Mouse (Mus musculus): ENCODE data around the gene Nhlrc1. TPM values are rescaled to one million over a fixed set of nuclear protein-coding genes. Genes with fewer than 3 reads are reported as not detected.

The Nhlrc1 gene
- total and polyA plus RNA-seq, 2 experiments from 2014 or later, result 5.2 to 7.1 TPM

DNA sequence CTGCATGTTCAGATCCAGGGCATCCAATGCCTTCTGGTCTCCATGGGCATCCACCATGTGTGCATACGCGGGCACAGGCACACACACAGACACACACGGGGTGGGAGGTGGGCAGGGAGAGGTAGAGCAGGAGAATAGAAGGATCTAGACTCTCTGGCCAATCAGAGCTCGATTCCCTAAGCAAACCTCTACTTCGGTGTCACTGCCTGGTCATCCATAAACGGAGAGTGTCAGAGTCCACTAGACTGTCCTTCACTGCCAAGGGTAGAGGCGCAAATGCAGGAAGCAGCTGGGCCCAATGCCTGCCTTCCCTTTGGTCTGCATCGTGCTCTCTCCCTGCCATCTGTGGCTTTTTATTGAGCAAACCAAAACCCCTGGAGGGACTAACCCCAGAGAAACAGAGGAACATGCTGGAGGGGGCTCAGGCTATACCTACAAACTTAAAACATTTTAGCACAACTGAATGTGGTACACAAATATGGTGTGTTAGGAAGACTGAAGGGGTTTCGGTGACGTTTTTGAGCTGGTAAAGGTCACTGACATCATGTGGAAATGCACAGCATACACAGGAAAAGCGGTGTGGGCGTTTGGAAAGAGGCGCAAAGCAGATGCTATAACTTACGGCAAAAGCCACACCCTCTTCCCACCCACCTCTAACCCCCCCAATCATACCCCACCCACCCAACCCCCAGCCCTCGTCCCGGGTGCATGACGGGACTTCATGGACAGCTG is 15.9 kb upstream of the Nhlrc1 start:
- Histone ChIP-seq H3K9ac (replicated peaks; ENCODE audit: low read depth, low read length) (no peak overlapping the region), H3K4me3 (ENCODE audit: low read depth, low read length) (no peak overlapping the region), H3K36me3 (replicated peaks; ENCODE audit: control insufficient read depth, insufficient read depth, low read length) (no peaks in the 10 kb centered on the region), H3K27ac (ENCODE audit: low read depth) (no peak overlapping the region), H3K9me3 (replicated peaks; ENCODE audit: control insufficient read depth, low read length) (no peaks in the 10 kb centered on the region), H3K27me3 (ENCODE audit: control insufficient read depth, insufficient read depth, low read length) (no peaks in the 10 kb centered on the region), H3K4me1 (ENCODE audit: control insufficient read depth, insufficient read depth) (no peaks in the 10 kb centered on the region), H3K4me2 (ENCODE audit: low read depth, low read length) (no peak overlapping the region)
- ATAC-seq (ENCODE audit: insufficient read depth, low read depth) (no peak), DNase-seq (ENCODE audit: low spot score) (no peak)
- TF ChIP-seq EP300 (IDR thresholded peaks at IDR 0.05; ENCODE audit: low read depth), result no peak
- TF ChIP-seq CTCF (IDR thresholded peaks at IDR 0.05; ENCODE audit: low read depth), result no peak
- WGBS, result 88% methylated on average over 17 of the region's 17 CpGs

- Histone ChIP-seq H3K9me3 (replicated peaks; ENCODE audit: control insufficient read depth, low read length) (no peaks in the 10 kb centered on the region), H3K4me2 (ENCODE audit: low read depth, low read length) (no peak overlapping the region), H3K36me3 (replicated peaks; ENCODE audit: control insufficient read depth, insufficient read depth, low read length) (no peaks in the 10 kb centered on the region), H3K4me3 (ENCODE audit: low read depth, low read length) (no peak overlapping the region), H3K4me1 (ENCODE audit: control insufficient read depth, insufficient read depth) (no peaks in the 10 kb centered on the region), H3K27ac (ENCODE audit: low read depth) (no peak overlapping the region), H3K27me3 (ENCODE audit: control insufficient read depth, insufficient read depth, low read length) (no peaks in the 10 kb centered on the region), H3K9ac (replicated peaks; ENCODE audit: low read depth, low read length) (no peak overlapping the region)
- 74% methylated on average over 7 of the region's 7 CpGs for WGBS
- DNase-seq (ENCODE audit: low spot score) (no peak), ATAC-seq (ENCODE audit: insufficient read depth, low read depth) (no peak)
- TF ChIP-seq CTCF (IDR thresholded peaks at IDR 0.05; ENCODE audit: low read depth) (no peak), EP300 (IDR thresholded peaks at IDR 0.05; ENCODE audit: low read depth) (no peak)
Observed at GRCm38 (mm10) chr13:47020798-47021197, 6.1 kb upstream of the Nhlrc1 start.

- no peak overlapping the region for H3K9ac ChIP-seq (replicated peaks; ENCODE audit: low read depth, low read length)
- no peak overlapping the region for H3K27ac ChIP-seq (ENCODE audit: low read depth)
- no peaks in the 10 kb centered on the region for H3K4me1 ChIP-seq (ENCODE audit: control insufficient read depth, insufficient read depth)
- H3K4me3 ChIP-seq (ENCODE audit: low read depth, low read length), result no peak overlapping the region
- ATAC-seq (ENCODE audit: insufficient read depth, low read depth), result no peak
- WGBS, result 86% methylated on average over 7 of the region's 7 CpGs
- no peaks in the 10 kb centered on the region for H3K9me3 ChIP-seq (replicated peaks; ENCODE audit: control insufficient read depth, low read length)
- no peaks in the 10 kb centered on the region for H3K27me3 ChIP-seq (ENCODE audit: control insufficient read depth, insufficient read depth, low read length)
- H3K36me3 ChIP-seq (replicated peaks; ENCODE audit: control insufficient read depth, insufficient read depth, low read length), result no peaks in the 10 kb centered on the region
- no peak for TF ChIP-seq CTCF (IDR thresholded peaks at IDR 0.05; ENCODE audit: low read depth)
- no peak for TF ChIP-seq EP300 (IDR thresholded peaks at IDR 0.05; ENCODE audit: low read depth)
- DNase-seq (ENCODE audit: low spot score), result no peak
- H3K4me2 ChIP-seq (ENCODE audit: low read depth, low read length), result no peak overlapping the region
Observed at GRCm38 (mm10) chr13:47019774-47020173, 5.1 kb upstream of the Nhlrc1 start.

GRCm38 (mm10) chr13:47017259-47017658 is 2.6 kb upstream of the Nhlrc1 start:
- Histone ChIP-seq H3K27me3 (ENCODE audit: control insufficient read depth, insufficient read depth, low read length) (no peaks in the 10 kb centered on the region), H3K36me3 (replicated peaks; ENCODE audit: control insufficient read depth, insufficient read depth, low read length) (no peaks in the 10 kb centered on the region), H3K4me3 (ENCODE audit: low read depth, low read length) (no peak overlapping the region), H3K27ac (ENCODE audit: low read depth) (no peak overlapping the region), H3K9me3 (replicated peaks; ENCODE audit: control insufficient read depth, low read length) (no peaks in the 10 kb centered on the region), H3K4me2 (ENCODE audit: low read depth, low read length) (no peak overlapping the region), H3K9ac (replicated peaks; ENCODE audit: low read depth, low read length) (no peak overlapping the region), H3K4me1 (ENCODE audit: control insufficient read depth, insufficient read depth) (peaks cover 5% of the 10 kb centered on the region; the same call in 1 of the 2 replicates)
- DNase-seq (ENCODE audit: low spot score) (peak; percentile 74), ATAC-seq (ENCODE audit: insufficient read depth, low read depth) (peak; percentile 78)
- 21% methylated on average over 5 of the region's 5 CpGs for WGBS
- TF ChIP-seq CTCF (IDR thresholded peaks at IDR 0.05; ENCODE audit: low read depth), result peak; percentile 95
- no peak for TF ChIP-seq EP300 (IDR thresholded peaks at IDR 0.05; ENCODE audit: low read depth)

DNA sequence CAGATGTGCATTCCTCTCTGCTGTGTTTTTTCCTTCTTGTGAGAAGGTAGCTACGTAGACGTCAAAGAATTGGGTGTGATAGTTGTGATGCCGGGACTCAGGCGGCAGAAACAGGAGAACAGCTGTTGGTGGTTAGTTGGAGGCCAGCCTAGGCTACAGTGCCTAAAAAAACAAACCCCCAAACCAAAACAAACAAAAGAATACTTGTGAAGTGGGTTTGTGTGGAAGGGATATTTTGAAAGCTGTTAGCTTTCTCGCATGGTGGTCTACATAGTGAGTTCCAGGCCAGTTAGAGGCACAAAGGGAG is 498 bp upstream of the Nhlrc1 start:
- no peak for DNase-seq (ENCODE audit: low spot score)
- 74% methylated on average over 5 of the region's 5 CpGs for WGBS

DNA sequence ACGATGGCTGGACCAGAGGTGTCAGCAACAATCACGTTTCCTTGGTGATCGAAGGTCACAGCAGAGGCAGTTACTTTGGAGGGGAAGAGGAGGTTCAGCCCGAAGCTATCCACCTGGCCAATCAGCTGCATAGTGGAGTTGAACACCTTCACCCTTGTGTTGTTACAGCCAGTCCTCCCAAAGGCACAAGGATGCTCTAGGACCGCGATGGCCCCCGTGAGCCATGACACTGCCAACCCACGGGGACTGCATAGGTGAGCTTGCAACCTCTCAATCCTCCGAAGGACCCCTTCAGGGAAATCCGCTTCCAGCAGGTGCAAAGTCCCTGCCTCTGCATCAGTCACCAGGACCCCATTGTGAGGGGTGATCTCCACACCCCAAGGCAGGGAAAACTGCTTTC is 910 bp downstream of the Nhlrc1 start:
- H3K36me3 ChIP-seq (replicated peaks; ENCODE audit: control insufficient read depth, insufficient read depth, low read length), result no peaks in the 10 kb centered on the region
- no peak overlapping the region for H3K9ac ChIP-seq (replicated peaks; ENCODE audit: low read depth, low read length)
- peak overlapping the region; percentile 95 for H3K4me2 ChIP-seq (ENCODE audit: low read depth, low read length)
- peaks cover 5% of the 10 kb centered on the region; the same call in 1 of the 2 replicates for H3K4me1 ChIP-seq (ENCODE audit: control insufficient read depth, insufficient read depth)
- no peak overlapping the region for H3K27ac ChIP-seq (ENCODE audit: low read depth)
- no peaks in the 10 kb centered on the region for H3K27me3 ChIP-seq (ENCODE audit: control insufficient read depth, insufficient read depth, low read length)
- no peak for TF ChIP-seq CTCF (IDR thresholded peaks at IDR 0.05; ENCODE audit: low read depth)
- no peak for TF ChIP-seq EP300 (IDR thresholded peaks at IDR 0.05; ENCODE audit: low read depth)
- 0 out of 2 replicates have a peak, but pooled peaks cover 6% of the 10 kb centered on the region for H3K9me3 ChIP-seq (replicated peaks; ENCODE audit: control insufficient read depth, low read length)
- DNase-seq (ENCODE audit: low spot score) (no peak), ATAC-seq (ENCODE audit: insufficient read depth, low read depth) (no peak)
- WGBS, result 66% methylated on average over 10 of the region's 10 CpGs
- peak overlapping the region; percentile 58; the same call in 1 of the 2 replicates for H3K4me3 ChIP-seq (ENCODE audit: low read depth, low read length)

More for the DNA sequence above, 498 bp upstream of the Nhlrc1 start:
- no peak overlapping the region for H3K9ac ChIP-seq (replicated peaks; ENCODE audit: low read depth, low read length)
- H3K27me3 ChIP-seq (ENCODE audit: control insufficient read depth, insufficient read depth, low read length), result no peaks in the 10 kb centered on the region
- H3K4me2 ChIP-seq (ENCODE audit: low read depth, low read length), result peak overlapping the region; percentile 95
- H3K36me3 ChIP-seq (replicated peaks; ENCODE audit: control insufficient read depth, insufficient read depth, low read length), result no peaks in the 10 kb centered on the region
- no peak overlapping the region for H3K27ac ChIP-seq (ENCODE audit: low read depth)
- peaks cover 5% of the 10 kb centered on the region; the same call in 1 of the 2 replicates for H3K4me1 ChIP-seq (ENCODE audit: control insufficient read depth, insufficient read depth)
- peak overlapping the region; percentile 58 for H3K4me3 ChIP-seq (ENCODE audit: low read depth, low read length)
- no peak for ATAC-seq (ENCODE audit: insufficient read depth, low read depth)
- TF ChIP-seq CTCF (IDR thresholded peaks at IDR 0.05; ENCODE audit: low read depth) (no peak), EP300 (IDR thresholded peaks at IDR 0.05; ENCODE audit: low read depth) (no peak)
- 0 out of 2 replicates have a peak, but pooled peaks cover 6% of the 10 kb centered on the region for H3K9me3 ChIP-seq (replicated peaks; ENCODE audit: control insufficient read depth, low read length)
